Mouse (Mus musculus) limb, embryonic 15.5 days (tissue): ENCODE data around the gene Actr1b. TPM values are rescaled to one million over a fixed set of nuclear protein-coding genes. Genes with fewer than 3 reads are reported as not detected.
A peak's percentile ranks its signal among the peaks of the same experiment; 100 is the strongest.

Experiments
- ATAC-seq: fragments of 200-750 bp; cut with Nextera tagmentation; 2 replicates; pipeline ENCODE4 v1.8.0; 2017; ENCODE audit warnings: low read depth, moderate TSS enrichment; ENCODE audit not compliant: insufficient number of reproducible peaks, low FRiP score, low TSS enrichment
- H3K27ac ChIP-seq: fragments of 300-500 bp; sonication (generic); 2 replicates; pipeline ENCODE4 v1.5.1; 2015; ENCODE audit warnings: moderate library complexity, mild to moderate bottlenecking, inconsistent platforms
- H3K27me3 ChIP-seq: fragments of 300-500 bp; sonication (generic); 2 replicates; pipeline ENCODE4 v1.6.1; 2015; ENCODE audit warnings: inconsistent platforms
- H3K36me3 ChIP-seq: fragments of 300-500 bp; sonication (generic); 2 replicates; pipeline ENCODE4 v1.6.1; 2015; ENCODE audit warnings: inconsistent platforms
- H3K4me1 ChIP-seq: fragments of 300-500 bp; sonication (generic); 2 replicates; pipeline ENCODE4 v1.6.1; 2015; ENCODE audit warnings: inconsistent platforms
- H3K4me2 ChIP-seq: fragments of 300-500 bp; sonication (generic); 2 replicates; pipeline ENCODE4 v1.6.1; 2015; ENCODE audit warnings: mild to moderate bottlenecking, inconsistent platforms
- H3K4me3 ChIP-seq: fragments of 300-500 bp; sonication (generic); 2 replicates; pipeline ENCODE4 v1.5.1; 2015; ENCODE audit warnings: mild to moderate bottlenecking, inconsistent platforms
- H3K9ac ChIP-seq: fragments of 300-500 bp; sonication (generic); 2 replicates; pipeline ENCODE4 v1.6.1; 2015; ENCODE audit warnings: inconsistent platforms
- H3K9me3 ChIP-seq: fragments of 300-500 bp; sonication (generic); 2 replicates; pipeline ENCODE4 v1.6.1; 2016; ENCODE audit warnings: inconsistent platforms
- WGBS: fragments of 180-500 bp; shearing (Covaris S2); methylation state at CpG from one replicate; pipeline ENCODE4 v1.1.7; 2015; 5-methylcytosine and 5-hydroxymethylcytosine counted together
- polyA plus RNA-seq: library from polyadenylated mRNA; unstranded; fragments of >200 nt; fragmentation: Nextera tagmentation; extraction: Ambion mirVana; gene quantifications from 2 replicates; pipeline ENCODE4 v1.2.1, GENCODE M21; 2015

Actr1b gene
- polyA plus RNA-seq: 102 and 107 TPM in 2 replicates

DNA sequence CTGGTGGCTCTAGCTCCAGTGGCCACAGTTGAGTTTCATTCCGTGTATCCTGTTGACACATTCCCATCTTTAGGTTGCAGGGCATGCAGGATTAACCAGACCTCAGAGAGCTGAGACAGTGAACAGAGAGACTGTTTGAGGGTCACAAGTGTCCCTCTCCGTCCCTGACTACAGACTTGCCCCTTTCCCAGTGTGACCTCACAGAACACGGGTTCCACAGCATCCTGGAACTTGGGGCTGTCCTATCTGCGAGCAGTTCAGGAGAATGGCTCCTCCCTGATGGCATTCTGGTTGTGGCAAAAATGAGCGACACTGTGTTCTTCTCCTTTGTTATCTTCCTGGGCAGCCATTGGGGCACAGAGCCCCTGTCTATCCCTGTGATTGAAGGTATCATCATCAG, at the start of gene Actr1b:
Gene Actr1b (minus strand): TSS at position 112 of the 400 bp plus-strand sequence.
- Histone ChIP-seq H3K4me3 (no peak within 1 kb of the TSS), H3K27ac (no peak within 1 kb of the TSS), H3K4me2 (no peak within 1 kb of the TSS), H3K27me3 (no peaks in the 10 kb centered on the region), H3K9ac (no peak within 1 kb of the TSS), H3K9me3 (no peaks in the 10 kb centered on the region), H3K4me1 (peaks cover 3% of the 10 kb centered on the region; the same call in 1 of the 2 replicates), H3K36me3 (no peaks in the 10 kb centered on the region)
- 71% methylated on average over 5 of the region's 5 CpGs for WGBS
- no peak for ATAC-seq

DNA sequence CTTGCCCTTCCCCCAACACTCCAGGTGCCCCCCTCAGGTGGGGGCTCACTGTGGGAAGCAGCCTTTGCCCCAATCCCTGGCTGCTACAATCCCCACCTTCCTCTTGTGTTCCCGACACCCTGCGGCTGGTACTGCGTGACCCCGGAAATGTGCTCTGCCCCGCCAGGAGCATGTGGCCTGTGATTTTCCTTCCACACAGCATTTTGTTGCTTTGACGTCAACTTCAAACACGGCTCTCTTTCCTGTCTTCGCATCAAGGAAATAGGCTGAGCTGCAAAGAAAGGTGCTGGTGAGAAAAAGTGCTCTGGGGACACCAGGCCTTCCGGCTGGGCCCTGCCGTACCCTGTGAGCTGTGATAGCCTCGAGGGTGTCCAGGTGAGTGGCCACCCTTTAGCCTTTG, 47.3 kb upstream of the Actr1b start, which contains the start of gene Zap70:
Gene Zap70 (plus strand): TSS at position 231 of the 400 bp plus-strand sequence.
- ATAC-seq: no peak
- no peak within 1 kb of the TSS for H3K4me3 ChIP-seq
- H3K4me2 ChIP-seq: no peak within 1 kb of the TSS
- H3K9ac ChIP-seq: no peak within 1 kb of the TSS
- H3K27me3 ChIP-seq: no peaks in the 10 kb centered on the region
- no peaks in the 10 kb centered on the region for H3K9me3 ChIP-seq
- no peak within 1 kb of the TSS for H3K27ac ChIP-seq
- WGBS: 81% methylated on average over 11 of the region's 11 CpGs
- no peaks in the 10 kb centered on the region for H3K36me3 ChIP-seq
- no peaks in the 10 kb centered on the region for H3K4me1 ChIP-seq

DNA sequence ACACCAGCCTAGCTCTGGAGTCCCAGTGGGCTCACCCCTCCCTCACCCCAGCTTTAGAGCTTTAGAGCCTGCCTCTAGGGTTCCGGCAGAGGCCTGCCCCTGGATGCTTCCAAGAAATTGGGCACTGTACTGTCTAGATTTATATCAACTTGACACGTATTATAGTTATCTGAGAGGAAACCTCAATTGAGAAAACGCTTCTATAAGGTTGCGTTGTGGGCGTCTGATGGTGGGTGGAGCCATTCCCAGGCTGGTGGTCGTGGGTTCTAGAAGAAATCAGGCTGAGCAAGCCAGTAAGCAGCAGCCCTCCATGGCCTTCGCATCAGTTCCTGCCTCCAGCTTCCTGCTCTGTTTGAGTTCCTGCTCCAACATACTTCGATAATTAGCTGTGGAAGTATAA, 46.8 kb upstream of the Actr1b start:
- H3K4me1 ChIP-seq: no peaks in the 10 kb centered on the region
- H3K4me2 ChIP-seq: no peak overlapping the region
- H3K27me3 ChIP-seq: no peaks in the 10 kb centered on the region
- H3K9ac ChIP-seq: no peak overlapping the region
- no peaks in the 10 kb centered on the region for H3K36me3 ChIP-seq
- no peak overlapping the region for H3K4me3 ChIP-seq
- WGBS: 82% methylated on average over 8 of the region's 8 CpGs
- no peak overlapping the region for H3K27ac ChIP-seq
- no peak for ATAC-seq
- no peaks in the 10 kb centered on the region for H3K9me3 ChIP-seq

DNA sequence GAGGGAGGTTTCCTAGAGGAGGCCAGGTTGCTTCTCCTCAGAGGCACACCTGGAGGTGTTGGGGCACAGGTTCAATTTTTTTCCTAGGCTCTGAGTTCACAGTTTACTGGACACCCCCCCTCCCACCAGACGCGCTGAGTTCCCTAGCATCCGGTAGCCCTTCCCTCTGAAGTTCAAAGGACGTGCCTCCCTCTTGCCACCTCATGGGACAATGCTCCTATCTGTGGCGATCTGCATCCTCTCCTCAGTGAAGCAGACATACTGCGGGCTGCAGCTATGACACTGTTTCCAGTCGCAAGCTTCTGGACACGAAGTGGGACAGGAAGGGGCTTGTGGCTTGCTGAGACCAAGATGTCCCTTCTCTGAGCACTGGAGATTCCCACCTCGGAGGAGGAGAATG, 46.2 kb upstream of the Actr1b start:
- no peak overlapping the region for H3K27ac ChIP-seq
- 76% methylated on average over 9 of the region's 9 CpGs for WGBS
- ATAC-seq: no peak

DNA sequence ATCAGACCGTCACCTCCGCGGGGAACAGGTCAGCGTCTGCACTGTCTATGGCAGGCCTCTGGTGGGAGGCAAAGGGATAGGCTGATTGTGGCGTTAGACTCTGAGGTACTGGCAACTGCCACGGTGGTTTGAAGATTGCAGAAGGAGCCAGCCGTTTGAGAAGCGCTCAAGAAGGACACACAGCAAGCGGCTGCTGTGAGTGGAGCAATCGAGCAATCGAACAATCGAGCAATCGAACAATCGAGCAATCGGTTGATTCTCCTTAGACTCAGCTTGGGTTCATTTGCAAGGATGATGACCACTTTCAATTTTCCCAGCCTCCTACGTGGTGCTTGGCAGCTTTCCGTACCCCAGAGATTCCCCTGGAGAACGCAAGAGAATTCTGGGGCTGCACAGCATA, 44.9 kb upstream of the Actr1b start:
- H3K9ac ChIP-seq: no peak overlapping the region
- no peak for ATAC-seq
- no peaks in the 10 kb centered on the region for H3K27me3 ChIP-seq
- H3K4me1 ChIP-seq: no peaks in the 10 kb centered on the region
- WGBS: 82% methylated on average over 18 of the region's 18 CpGs
- H3K9me3 ChIP-seq: no peaks in the 10 kb centered on the region
- H3K4me3 ChIP-seq: no peak overlapping the region
- H3K4me2 ChIP-seq: no peak overlapping the region
- no peaks in the 10 kb centered on the region for H3K36me3 ChIP-seq
- no peak overlapping the region for H3K27ac ChIP-seq

More for the DNA sequence above, 46.2 kb upstream of the Actr1b start:
- H3K27me3 ChIP-seq: no peaks in the 10 kb centered on the region
- no peaks in the 10 kb centered on the region for H3K9me3 ChIP-seq
- no peaks in the 10 kb centered on the region for H3K4me1 ChIP-seq
- no peak overlapping the region for H3K4me3 ChIP-seq
- no peak overlapping the region for H3K9ac ChIP-seq
- H3K4me2 ChIP-seq: no peak overlapping the region
- no peaks in the 10 kb centered on the region for H3K36me3 ChIP-seq

DNA sequence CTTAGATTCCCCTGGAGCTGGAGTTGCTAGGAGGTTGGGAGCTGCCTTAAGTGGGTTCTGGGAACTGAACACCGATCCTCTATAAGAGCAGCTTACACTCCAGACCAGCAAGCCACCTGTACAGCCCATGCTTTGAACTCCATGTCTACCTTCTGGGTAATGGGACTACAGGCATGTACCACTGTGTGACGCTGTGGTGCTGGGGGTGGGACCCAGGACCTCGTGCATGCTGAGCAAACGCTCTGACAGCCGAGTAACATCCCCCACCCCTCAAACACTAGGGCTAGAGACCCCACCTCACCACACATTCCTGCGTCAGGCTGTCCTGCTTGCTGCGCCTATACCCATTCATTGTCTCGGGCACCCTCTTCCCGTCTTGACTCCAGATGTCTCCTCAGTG, 44.3 kb upstream of the Actr1b start:
- Histone ChIP-seq H3K4me2 (no peak overlapping the region), H3K27me3 (no peaks in the 10 kb centered on the region), H3K9me3 (no peaks in the 10 kb centered on the region), H3K36me3 (no peaks in the 10 kb centered on the region), H3K4me1 (no peaks in the 10 kb centered on the region), H3K9ac (no peak overlapping the region), H3K4me3 (no peak overlapping the region), H3K27ac (no peak overlapping the region)
- 76% methylated on average over 9 of the region's 9 CpGs for WGBS
- ATAC-seq: no peak

DNA sequence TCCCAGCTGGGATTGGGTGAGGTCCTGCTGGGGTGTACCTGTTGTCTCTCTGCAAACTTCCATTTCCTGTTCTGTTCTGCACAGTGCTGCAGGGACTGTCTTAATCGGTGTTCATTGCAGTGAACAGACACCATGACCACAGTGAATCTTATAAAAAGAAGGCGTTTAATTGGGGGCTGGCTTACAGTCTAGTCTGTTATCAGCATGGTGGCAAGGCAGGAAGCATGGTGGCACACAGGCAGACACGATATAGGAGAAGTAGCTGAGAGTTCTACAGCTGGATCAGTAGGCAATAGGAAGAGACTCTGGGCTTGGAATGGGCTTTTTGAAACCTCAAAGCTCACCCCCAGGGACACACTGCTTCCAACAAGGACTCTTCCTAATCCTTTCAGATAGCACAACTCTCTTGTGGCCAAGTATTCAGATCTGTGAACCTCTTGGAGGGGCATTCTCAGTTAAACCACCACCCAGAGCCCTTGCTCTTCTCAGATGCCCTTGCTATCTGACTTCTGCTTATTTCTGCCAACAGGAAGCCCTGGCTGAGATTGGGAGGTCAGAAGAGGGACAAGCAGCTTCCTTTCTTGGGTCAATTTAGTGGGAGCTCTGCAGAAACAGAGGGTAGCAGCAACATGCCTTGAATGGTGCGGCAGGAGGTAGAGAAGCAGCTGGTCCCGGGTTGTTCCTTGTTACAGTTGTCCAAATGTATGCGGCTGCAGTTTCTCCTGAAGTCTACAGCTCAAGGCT, 39.9 kb upstream of the Actr1b start:
- no peak overlapping the region for H3K27ac ChIP-seq
- no peak for ATAC-seq
- H3K9me3 ChIP-seq: no peaks in the 10 kb centered on the region
- no peak overlapping the region for H3K4me2 ChIP-seq
- 63% methylated on average over 6 of the region's 6 CpGs for WGBS
- no peak overlapping the region for H3K9ac ChIP-seq
- no peaks in the 10 kb centered on the region for H3K27me3 ChIP-seq
- H3K4me3 ChIP-seq: no peak overlapping the region
- no peaks in the 10 kb centered on the region for H3K4me1 ChIP-seq
- no peaks in the 10 kb centered on the region for H3K36me3 ChIP-seq

DNA sequence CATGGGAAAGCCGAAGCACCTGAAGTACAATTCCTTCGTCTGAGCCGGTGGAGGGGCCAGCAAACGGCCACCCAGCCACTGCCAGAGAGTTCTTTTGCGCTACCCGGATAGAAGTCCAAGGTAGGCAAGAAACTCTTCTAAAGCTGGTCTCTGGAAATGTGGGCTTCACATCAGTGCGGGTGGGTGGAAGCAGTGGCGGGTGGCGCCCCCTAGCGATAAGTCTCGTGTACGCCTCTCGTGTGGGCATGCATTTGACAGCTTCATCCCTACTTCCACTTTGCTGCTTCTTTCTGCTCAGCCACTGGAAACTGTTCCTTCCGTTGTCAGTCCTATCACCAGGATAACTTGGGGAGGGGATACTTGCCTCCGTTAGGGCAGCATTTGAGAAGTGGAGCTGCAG, 32.2 kb upstream of the Actr1b start:
- H3K27me3 ChIP-seq: peaks cover 5% of the 10 kb centered on the region
- no peak overlapping the region for H3K4me3 ChIP-seq
- H3K36me3 ChIP-seq: no peaks in the 10 kb centered on the region
- no peak overlapping the region for H3K27ac ChIP-seq
- peaks cover 5% of the 10 kb centered on the region; the same call in 1 of the 2 replicates for H3K4me1 ChIP-seq
- ATAC-seq: no peak
- no peak overlapping the region for H3K4me2 ChIP-seq
- no peaks in the 10 kb centered on the region for H3K9me3 ChIP-seq
- no peak overlapping the region for H3K9ac ChIP-seq
- WGBS: 51% methylated on average over 14 of the region's 15 CpGs

DNA sequence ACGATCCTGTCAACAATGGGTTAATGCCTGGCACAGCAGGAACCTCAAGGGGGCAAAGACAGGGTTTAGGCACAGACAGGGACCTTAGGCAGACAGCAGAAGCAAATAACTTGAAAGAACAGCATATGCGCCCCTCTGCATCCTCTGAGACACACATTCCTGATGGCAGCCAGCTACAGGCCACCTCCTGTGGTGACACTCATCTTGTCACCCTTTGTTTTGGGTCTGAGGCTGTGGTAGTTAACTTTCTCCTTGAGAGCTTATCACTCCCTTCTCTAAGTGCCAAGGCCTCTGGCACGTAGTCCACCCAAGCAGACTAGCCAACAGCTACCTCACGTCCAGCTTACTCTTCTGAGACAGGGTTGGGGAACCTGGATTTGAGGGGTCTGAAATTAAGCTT, 31.4 kb upstream of the Actr1b start:
- H3K27ac ChIP-seq: no peak overlapping the region
- H3K9me3 ChIP-seq: no peaks in the 10 kb centered on the region
- no peaks in the 10 kb centered on the region for H3K36me3 ChIP-seq
- peaks cover 5% of the 10 kb centered on the region for H3K27me3 ChIP-seq
- H3K9ac ChIP-seq: no peak overlapping the region
- peaks cover 5% of the 10 kb centered on the region; the same call in 1 of the 2 replicates for H3K4me1 ChIP-seq
- no peak overlapping the region for H3K4me3 ChIP-seq
- no peak overlapping the region for H3K4me2 ChIP-seq
- 68% methylated on average over 4 of the region's 4 CpGs for WGBS
- ATAC-seq: no peak

DNA sequence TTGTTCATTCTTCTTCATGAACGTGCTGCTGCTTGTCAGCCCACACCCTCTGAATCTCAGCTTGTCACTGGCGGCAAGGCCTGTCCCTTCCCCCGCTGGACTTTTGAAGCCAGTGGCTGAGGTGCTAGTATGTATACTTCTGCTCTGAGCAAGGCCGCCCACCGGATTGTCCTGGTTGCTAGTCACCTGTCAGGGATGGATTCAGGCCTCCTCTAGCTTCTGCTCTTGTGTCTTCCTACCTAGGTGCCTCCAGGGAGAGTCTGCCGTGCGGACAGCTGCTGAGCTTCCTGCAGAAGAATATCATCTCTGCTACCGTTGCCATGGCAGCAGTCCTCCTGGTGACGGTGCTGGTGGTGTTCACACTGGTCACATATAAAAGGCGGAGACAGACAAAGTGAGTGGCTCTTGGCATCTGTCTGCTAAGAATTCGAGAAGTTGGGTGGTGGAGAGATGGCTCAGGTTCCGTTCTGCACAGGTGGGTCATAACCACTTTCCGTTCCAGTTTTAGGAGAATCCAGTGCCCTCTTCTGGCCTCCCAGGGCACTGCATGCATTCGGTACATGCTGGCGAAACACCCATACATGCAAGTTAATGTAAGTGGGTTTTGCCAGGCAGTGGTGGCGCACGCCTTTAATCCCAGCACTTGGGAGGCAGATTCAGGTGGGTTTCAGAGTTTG, 30.2 kb upstream of the Actr1b start:
- Histone ChIP-seq H3K4me2 (peak overlapping the region; percentile 39), H3K4me3 (peak overlapping the region; percentile 19), H3K9me3 (no peaks in the 10 kb centered on the region), H3K27me3 (peaks cover 5% of the 10 kb centered on the region), H3K4me1 (peaks cover 5% of the 10 kb centered on the region; the same call in 1 of the 2 replicates), H3K27ac (no peak overlapping the region), H3K36me3 (no peaks in the 10 kb centered on the region), H3K9ac (no peak overlapping the region)
- ATAC-seq: no peak
- WGBS: 23% methylated on average over 17 of the region's 17 CpGs

DNA sequence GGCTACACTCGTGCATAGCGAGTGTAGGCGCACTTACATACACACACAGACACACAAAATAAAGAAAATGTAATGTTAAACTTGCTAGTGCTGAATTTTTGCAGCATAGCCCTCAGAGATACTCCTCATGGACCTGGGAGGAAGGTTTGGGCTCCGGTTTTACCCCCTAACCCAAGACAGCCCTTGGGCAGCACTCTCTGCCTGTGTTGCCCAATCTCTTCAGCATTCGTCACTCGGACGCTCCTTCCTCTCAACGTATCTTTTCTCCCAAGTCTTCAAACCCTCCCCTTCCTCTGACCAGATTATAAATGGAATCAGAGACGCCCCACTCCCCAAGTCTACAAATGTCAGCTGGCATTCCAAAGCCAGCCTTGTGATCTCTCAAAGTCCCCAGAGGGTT, 28.8 kb upstream of the Actr1b start:
- Histone ChIP-seq H3K36me3 (no peaks in the 10 kb centered on the region), H3K27me3 (peaks cover 5% of the 10 kb centered on the region), H3K9ac (no peak overlapping the region), H3K4me1 (peaks cover 5% of the 10 kb centered on the region; the same call in 1 of the 2 replicates), H3K4me3 (no peak overlapping the region), H3K9me3 (no peaks in the 10 kb centered on the region), H3K27ac (no peak overlapping the region), H3K4me2 (no peak overlapping the region)
- no peak for ATAC-seq
- WGBS: 73% methylated on average over 9 of the region's 9 CpGs

DNA sequence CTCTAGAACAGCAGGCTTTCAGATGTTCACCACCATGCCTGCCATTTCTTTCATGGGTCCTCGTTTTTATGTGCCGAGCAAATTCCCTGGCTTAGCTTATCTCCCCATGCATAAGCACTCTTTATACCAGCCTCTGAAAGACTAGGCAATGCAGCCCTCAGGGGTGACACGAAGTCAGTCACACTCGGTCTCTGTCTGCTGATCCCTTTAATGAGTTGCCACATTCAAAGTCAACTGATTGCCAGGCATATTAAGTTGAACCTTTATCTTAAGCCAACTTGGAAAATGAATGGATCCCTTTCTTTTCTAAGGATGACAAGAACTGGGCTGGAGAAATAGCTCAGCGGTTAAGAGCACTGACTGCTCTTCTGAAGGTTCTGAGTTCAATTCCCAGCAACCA, 25.0 kb upstream of the Actr1b start:
- Histone ChIP-seq H3K27ac (no peak overlapping the region), H3K4me3 (no peak overlapping the region), H3K4me1 (0 out of 2 replicates have a peak, but pooled peaks cover 2% of the 10 kb centered on the region), H3K4me2 (no peak overlapping the region), H3K9me3 (no peaks in the 10 kb centered on the region), H3K36me3 (no peaks in the 10 kb centered on the region), H3K27me3 (peaks cover 5% of the 10 kb centered on the region), H3K9ac (no peak overlapping the region)
- WGBS: 83% methylated on average over 5 of the region's 5 CpGs
- no peak for ATAC-seq
